Mouse (Mus musculus) liver, adult 2 months (tissue): ENCODE data around the gene Pcbp2.

Experiments used
- CTCF ChIP-seq: fragments of 200-500 bp; IDR thresholded peaks from 2 replicates; pipeline ENCODE4 v1.5.1; 2011; ENCODE audit warnings: low read depth, low read length, control low read depth
- POLR2A ChIP-seq: fragments of 200-500 bp; IDR thresholded peaks from 2 replicates; pipeline ENCODE4 v1.6.1; 2011; ENCODE audit warnings: low read length, control low read depth; ENCODE audit not compliant: insufficient read depth; ENCODE audit errors: extremely low read depth

DNA sequence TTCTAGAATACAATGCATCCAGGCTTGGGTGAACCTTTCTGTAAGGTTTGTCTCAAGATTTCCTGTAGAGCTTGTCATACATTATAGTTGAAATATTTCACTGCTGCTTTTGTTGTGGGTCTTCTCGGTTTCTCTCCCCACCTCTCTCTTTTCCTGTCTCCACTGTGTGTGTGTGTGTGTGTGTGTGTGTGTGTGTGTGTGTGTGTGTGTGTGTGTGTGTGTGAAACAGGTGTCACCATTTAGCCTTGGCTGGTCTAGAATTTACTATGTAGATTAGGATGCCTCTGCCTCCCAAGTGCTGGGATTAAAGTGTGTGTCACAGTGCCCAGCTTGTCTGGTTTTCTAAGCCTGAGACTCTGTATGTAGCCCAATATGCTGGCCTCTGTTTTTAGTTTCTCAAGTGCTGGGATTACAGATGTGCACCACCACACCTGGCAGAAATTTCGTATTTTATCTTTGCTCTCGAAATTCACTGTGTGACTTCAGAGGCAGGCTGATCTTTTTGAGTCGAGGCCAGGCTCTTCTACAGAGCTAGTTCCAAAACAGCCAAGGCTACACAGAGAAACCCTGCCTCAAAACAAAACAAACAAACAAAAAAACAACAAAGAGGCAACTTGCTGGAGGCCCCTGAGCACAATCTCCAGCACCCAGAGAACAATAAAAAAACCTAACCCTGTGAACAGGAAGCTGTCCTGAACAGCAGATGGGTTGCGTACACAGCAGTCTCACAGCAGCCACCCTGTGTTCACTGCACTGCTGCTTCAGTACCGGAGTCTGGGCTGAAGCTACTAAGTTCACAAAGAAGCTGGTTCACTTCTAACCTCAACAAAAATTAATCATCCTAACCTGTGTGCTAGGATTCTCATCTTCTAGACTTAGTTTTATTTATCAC, 56.0 kb downstream of the Pcbp2 start:
- TF ChIP-seq POLR2A: no peak
- TF ChIP-seq CTCF: no peak
